Mouse (Mus musculus): ENCODE data around the gene Klk15.
"Not testable (repeated sequence)": the region's sequence is repeated elsewhere in the genome, so short reads cannot be mapped to it uniquely, and the experiment has no call there.

The Klk15 gene

DNA sequence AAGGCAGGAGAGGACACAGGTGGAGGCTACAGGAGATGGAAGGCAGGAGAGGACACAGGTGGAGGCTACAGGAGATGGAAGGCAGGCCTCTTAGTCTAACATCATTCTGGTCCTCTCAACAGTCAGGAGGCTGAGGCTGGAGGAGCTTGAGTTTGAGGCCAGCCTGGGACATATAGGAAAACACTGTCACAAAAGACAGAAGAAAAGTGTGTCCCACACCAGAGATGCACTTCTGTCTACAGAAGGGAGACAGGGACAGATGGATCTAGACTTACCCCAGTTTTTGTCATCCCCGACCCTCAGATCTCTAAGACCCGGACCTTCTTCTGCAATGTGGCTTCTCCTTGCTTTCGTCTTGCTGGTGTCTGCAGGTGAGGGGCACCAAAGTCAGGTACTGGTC is at the start of gene Klk15:
TSS of gene Klk15 (plus strand) at position 301 of the 400 bp plus-strand sequence.
- no peak for DNase-seq (ENCODE audit: low spot score)

DNA sequence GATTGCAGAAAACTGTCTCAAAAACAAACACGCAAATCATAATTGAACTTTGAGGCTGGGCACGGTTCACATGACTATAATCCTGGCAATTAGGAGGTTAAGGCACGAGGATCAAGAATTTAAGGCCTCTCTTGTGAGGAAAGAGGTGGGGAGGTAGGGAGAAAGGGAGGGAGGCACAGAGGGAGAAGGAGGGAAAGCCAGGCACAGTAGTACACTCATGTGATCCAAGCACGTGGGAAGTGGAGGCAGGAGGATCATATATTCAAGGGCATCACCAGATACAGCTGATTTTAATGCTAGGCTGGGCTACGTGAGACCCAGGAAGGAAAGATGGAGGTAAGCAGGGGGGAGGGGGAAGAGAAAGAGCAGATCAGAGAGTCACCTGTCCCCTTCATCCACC is 42.2 kb upstream of the Klk15 start:
- no peak for DNase-seq (ENCODE audit: low spot score)

DNA sequence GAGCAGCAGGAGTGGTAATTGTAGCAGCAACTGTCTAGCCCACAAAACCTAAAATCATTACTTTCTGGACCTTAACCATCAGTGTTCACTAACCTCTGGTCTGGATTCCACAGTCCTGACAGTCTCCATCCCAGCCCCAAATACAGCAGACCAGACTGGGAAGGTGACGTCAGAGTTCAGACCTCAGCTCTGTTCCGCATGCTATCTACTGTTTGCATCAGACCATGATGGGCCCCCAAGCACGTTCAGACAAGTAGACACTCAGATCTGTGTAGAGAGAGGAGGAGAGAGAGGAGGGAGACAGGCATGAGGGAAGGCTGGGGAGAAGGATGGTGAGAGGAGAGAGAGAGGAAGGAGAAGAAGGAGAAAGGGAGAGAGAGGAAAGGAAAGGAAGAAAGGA is 41.8 kb upstream of the Klk15 start:
- no peak for DNase-seq (ENCODE audit: low spot score)

DNA sequence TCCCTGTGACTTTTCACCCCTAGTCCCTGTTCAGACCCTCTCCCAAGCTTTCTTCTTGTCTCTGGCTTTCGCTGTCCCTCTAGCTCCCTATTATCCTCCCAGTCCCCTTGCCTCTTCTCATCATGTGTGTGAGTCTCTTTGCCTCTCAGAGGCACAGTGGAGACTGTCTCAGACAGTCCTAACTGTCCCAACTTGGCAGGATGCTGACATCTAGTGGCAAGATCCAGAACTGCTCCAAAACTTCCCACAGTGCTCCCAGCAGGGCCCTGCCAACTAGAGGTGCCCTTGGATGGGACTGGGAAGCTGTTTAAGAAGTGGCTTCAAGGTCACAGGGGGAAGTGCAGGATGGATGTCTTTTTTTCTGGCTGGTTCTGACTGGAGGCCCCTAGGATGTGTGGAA is 38.7 kb upstream of the Klk15 start:
- peak; percentile 67 for DNase-seq (ENCODE audit: low spot score)

DNA sequence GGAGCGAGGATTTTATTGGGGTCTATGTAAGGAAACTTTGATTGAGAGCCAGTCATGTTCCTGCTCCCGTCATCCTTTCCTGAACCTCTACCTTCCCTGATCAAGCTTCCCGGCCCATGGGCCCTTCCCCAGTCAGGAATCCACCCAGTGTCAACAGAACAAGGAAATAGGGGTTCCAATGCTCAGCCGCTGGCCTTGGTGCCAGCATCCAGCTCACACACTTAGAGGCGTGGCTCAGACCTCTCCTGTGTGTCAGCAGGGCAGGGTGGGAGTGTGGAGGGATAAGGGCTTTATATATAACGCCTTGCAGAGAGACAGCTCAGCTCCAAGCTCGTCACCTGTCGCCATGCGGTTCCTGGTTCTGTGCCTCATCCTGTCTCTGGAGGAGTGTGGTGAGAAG is 18.7 kb upstream of the Klk15 start:
- DNase-seq (ENCODE audit: low spot score): no peak

DNA sequence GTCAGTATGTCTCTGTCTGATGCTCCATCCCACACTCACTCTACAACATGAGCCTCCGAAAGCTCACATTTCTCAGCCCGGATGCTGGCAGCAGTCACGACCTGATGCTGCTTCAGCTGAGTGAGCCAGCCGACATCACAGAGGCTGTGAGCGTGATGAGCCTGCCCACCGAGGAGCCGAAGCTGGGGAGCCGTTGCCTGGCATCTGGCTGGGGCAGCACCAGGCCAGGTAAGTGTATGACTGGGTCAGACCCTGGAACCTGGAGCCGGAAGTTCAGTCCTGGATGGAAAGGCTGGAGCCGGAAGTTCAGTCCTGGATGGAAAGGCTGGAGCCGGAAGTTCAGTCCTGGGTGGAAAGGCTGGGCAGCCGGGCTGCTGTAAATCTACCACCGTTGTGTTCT is 15.1 kb upstream of the Klk15 start:
- no peak for DNase-seq (ENCODE audit: low spot score)

DNA sequence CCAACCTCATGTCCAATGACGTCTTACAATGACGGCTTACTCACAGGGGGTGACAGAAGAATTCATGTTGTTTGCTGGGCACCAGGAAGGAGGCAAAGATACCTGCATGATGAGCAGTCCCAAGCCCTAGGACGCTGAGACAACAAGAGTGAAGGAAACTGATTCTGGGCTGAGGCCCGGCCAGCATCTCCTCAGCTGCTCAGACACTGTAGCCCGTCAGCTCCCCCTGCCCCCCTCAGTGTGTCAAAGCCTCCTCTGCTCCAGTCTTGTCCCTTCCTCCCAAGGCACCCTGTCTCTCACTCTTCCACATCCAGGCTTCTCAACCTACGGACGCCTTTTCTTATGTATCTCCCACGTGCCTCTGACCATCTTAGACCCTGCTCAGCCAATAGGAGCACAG is 14.7 kb upstream of the Klk15 start:
- DNase-seq (ENCODE audit: low spot score): no peak

DNA sequence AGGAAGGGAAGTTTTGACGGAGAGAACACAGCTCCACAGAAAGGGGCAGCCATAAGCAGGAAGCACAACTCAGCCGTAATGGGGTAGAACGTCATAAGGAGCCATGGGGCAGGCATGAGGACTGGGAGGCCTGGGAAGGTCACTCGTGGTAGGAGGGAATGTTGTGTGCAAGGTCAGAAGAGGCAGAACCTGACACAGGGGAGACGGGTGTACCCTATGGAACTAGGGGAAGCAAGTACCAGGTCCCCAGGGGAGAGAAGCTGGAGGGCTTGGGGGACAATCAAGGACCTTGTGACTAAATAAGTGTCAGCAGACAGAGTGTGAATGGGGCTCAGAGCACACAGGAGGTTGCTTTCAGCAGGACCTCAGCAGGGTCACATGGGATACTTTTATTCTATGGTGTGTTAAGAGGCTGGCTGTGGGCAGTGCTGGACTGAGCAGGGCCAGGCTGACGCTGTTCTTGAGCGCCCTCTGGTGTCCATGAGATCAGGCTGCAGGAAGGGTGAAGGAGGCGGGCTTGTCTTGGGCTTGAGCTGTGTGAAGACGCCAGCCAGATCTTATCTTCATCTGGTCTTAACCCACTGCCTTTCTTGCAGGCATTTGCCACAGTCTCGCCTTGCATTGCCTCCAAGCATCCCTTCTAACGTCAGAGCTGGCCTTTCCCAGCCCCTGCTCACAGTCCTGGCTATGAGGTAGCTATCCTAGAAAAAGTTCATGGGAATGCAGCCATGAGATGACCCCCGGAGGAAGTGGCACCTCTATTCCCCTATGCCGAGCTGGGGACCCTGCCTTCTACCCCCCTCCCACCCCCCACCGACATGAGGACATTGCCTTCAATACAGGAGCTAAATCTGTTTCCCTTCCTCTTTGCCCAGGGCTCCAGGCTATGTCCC is 13.7 kb upstream of the Klk15 start:
- peak; percentile 32 for DNase-seq (ENCODE audit: low spot score)

DNA sequence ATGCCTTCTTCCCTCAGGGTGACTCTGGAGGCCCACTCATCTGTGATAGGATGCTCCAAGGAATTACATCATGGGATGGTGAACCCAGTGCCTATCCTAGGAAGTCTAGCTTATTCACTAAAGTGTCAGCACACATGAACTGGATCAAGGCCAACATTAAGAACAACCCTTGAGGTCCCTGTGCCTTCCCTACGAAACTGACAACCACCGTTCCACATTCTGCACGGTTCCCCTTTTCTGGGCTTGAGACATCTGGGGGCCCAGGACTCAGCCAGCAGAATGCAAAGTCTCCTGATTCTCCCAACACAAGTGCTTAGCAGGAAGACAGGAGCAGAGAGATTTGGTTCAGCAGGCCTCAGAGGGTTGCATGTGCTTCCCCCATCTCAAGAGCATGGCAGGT is 13.0 kb upstream of the Klk15 start:
- no peak for DNase-seq (ENCODE audit: low spot score)

DNA sequence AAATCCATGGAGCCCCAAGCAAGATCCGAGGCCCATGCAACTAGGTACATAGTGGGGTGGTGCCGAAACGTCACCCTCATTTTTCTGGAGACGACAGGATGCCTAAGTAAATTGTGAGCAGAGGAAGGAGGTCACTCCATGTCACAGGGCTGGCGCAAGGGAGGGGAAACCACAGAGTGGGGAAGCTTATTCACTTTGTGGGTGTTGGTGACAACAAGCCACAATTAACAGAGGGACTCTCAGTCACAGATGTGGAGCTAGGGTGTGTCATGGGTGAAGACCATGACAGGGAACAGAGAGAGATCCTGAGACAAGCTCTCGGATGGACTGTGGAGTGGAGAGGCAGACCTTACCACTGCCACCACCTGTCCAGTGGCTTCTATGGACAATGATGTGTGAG is 12.5 kb upstream of the Klk15 start:
- no peak for DNase-seq (ENCODE audit: low spot score)

DNA sequence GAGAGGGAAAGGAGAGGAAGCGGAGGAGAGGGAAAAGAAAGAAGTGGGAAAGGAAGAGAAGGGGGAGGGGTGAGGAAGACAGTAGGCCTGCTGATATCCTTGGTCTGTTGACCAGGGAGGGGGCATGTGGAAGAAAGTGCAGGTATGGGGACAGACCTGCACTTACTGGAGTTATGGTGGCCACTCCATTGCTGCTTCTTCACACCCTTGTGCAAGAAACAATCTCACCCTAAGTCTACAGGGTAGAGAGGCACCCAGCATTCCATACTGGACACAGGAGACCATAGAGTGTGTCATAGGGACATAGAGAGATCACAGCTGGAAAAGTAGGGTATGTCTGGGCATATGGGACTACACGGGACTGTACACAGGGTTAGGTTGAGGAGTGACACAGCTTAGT is 11.6 kb upstream of the Klk15 start:
- DNase-seq (ENCODE audit: low spot score): no peak

DNA sequence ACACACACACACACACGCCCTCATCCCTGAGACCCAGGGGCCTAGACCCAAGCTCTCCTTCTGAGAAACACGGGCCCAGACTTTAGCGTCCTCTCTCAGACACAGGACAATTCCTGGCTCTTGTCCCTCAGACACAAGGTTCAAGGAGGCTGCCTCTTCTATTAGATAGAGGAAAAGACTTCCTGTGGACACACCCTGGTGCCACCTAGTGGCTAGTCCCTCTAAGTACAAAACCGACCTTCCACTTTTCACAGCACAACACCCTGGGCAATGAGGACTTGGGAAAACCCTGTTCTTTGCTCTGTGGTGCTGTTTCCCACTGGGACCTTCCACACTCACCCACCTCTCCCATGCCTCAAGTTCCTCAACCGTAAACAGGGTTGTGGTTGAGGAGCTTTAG is 7.6 kb upstream of the Klk15 start:
- no peak for DNase-seq (ENCODE audit: low spot score)

DNA sequence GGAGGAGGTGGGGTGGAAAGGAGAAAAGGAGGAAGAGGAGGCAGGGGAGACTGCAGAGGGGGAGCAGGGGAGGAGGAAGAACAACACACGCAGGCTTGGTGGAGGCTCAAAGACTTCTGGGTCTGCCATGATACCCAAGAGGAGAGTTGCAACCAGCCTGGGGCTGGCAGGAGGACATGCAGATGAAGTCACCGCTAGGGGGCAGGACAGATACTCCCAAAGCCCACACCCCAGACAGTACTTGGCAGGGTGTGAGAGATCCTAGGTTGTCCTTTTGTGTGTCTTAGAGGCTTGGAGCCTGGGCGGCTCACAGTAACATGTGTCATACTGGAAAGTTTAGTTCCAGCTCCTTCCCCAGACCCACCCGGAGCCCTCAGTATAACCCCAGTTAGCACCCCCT is 5.0 kb upstream of the Klk15 start:
- no peak for DNase-seq (ENCODE audit: low spot score)

DNA sequence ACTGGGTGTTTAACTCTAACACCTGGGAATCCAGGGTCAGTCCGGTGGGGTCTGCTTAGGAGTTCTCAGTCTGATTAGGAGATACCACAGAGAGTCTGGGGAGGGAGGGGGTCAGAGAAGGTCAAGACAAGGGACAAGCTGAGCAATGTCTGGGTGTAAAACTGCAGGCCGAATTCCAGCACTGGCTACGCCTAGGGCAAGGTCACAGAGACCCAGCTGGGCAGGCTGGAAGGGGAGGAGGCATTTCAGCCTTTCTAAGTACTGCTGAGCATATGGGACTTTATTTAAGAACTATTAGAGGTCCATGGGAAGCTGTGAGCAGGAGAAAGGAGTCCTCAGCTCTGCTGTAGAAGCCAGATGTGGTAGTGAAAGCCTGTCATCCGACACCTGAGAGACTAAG is 1.2 kb upstream of the Klk15 start:
- DNase-seq (ENCODE audit: low spot score): no peak

DNA sequence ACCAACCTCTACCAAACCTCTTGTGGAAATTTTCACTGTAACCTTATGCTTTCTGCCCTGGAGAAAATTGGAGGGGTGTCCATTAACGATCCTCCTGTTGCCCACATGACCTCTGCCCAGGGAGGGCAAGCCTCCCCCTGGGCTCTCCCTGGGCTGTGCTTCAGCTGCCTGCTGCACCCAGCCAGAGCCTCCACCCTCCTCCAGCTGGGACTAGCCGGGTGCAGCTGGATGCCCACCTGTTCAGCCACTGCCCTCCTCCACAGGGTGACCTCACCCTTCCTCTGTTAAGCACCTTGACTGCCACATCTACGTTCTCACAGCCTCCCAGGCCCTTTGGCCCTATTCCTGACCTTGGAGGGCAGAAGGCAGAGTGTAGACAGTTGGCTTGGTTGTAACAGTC is 1.2 kb downstream of the Klk15 start:
- DNase-seq (ENCODE audit: low spot score): no peak

DNA sequence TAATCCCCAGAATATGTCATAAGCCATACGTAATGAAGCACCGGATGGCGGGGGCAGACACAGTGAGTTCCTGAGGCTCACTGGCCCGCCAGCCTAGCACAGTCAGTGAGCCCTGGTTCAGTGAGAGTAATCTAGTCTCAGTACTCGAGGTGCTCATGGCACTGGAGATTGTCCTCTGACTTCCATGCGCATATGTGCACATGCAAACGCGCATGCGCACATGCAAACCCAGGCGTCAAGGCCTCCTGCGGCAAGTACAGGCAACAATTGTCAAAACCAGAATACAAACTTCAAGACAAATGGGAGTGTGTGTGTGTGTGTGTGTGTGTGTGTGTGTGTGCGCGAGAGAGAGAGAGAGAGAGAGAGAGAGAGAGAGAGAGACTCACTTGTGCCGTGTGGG is 3.0 kb downstream of the Klk15 start:
- no peak for DNase-seq (ENCODE audit: low spot score)

DNA sequence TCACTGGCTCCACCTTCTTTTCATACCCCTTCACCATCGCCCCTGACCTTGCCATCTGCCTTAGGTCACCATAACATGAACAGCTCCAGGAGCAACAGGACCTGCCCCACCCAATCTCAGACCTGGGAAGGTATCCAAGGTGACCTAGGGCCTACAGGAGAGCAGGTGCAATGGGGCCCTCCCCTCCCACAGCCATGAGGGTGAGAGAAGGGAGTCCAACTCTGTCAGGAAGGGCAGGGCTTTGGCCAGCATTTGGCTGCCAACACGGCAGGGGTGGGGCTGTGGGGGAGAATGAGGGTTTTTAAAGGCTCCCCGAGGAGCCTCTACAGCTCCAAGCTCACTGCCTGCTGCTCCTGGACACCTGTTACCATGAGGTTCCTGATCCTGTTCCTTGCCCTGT is 8.8 kb downstream of the Klk15 start:
- not testable (repeated sequence) for DNase-seq (ENCODE audit: low spot score)

DNA sequence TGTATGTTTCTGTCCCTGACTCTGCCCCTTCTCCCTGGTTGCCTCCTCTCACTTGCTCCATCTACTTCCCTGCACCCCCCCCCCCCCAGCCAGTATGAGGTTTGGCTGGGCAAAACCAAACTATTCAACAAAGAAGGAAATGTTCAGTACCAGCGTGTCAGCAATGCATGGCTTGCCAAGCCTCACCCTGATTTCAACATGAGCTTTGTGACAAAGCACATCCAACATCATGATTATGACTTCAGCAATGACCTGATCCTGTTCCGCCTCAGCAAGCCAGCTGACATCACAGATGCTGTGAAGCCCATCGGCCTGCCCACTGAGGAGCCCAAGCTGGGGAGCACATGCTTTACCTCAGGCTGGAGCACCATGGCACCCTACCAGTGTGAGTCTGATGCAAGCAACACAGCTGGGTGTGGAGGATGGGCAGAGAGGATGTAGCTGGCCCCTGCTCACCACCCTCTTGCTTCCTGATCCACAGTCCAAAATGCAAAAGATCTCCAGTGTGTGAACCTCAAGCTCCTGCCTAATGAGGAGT is 11.3 kb downstream of the Klk15 start:
- no peak for DNase-seq (ENCODE audit: low spot score)

DNA sequence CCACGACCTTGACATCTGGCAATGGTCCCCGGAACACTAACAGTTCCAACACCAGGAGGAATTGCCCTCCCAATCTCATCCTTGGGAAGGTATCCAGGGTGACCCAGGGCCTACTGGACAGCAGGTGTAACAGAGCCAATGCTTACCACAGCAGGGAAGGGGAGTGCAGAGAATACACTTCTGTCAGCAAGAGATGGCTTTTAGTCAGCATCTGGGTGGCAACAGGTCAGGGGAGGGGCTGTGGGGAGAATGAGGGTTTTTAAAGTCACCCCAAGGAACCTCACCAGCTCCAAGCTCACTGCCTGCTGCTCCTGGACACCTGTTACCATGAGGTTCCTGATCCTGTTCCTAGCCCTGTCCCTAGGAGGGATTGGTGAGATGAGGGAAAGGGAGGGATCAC is 16.8 kb downstream of the Klk15 start, which contains the start of gene Klk1b8:
TSS of gene Klk1b8 (plus strand) at position 301 of the 400 bp plus-strand sequence.
- no peak for DNase-seq (ENCODE audit: low spot score)

DNA sequence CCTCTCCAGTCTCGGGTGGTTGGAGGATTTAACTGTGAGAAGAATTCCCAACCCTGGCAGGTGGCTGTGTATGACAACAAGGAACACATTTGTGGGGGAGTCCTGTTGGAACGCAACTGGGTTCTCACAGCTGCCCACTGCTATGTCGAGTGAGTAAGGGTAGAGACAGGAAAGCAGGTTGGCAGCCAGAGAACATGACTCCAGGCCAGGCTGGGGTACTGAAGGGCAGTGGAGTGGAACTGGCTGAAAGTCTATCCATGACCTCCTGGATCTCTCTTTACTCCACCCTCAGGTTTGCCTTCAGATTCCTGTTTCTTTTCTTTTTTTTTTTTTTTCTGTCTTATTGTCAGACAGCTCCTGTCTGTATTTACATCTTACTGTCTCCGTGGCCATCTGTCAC is 19.2 kb downstream of the Klk15 start:
- no peak for DNase-seq (ENCODE audit: low spot score)

DNA sequence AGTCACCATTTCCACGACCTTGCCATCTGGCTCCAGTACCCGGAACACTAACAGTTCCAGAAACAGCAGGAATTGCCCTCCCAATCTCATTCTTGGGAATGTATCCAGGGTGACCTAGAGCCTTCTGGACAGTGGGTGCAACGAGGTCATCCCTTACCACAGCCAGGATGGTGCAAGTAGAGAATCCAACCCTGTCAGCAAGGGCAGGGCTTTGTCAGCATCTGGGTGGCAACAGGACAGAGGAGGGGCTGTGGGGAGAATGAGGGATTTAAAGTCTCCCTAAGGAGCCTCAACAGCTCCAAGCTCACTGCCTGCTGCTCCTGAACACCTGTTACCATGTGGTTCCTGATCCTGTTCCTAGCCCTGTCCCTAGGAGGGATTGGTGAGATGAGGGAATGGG is 32.9 kb downstream of the Klk15 start, which contains the start of gene Klk1b1:
TSS of gene Klk1b1 (plus strand) at position 301 of the 400 bp plus-strand sequence.
- DNase-seq (ENCODE audit: low spot score): no peak

DNA sequence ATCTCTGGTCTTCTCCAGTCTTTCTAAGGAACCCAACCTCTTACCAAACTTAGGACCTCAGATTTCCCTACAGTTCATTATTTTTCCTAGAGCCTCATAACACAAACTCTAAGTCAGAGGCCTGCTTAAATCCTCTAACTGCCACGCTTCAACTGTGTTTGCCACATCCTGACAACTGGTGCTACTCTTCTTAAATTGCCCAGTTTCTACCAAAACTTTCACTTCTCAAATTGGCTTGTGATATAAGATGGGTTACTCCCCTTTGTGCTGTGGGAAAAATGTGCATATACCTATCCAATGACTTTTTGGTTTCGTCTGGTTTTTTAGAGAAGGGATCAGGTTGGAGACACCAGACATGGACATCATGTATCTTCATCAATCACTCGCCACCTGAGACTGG is 33.5 kb downstream of the Klk15 start:
- DNase-seq (ENCODE audit: low spot score): no peak

DNA sequence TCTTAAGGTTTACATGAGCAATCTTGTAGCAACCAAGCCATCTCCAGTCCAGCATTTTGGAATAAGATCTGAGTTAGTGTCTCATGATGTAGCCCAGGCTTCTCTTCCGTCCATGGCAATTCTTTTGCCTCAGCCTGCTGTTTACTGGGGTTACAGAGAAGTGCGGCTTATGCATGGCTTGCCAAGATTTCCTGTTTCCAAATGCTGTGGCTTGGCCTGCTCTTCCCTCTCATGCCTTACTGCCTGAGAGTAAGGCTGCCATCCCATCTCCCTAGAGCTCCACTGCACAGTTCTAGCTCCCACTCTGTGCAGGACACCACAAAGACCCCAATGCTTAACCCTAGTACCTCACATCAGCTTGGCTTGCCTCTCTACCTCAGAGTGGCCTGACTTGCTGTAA is 34.1 kb downstream of the Klk15 start:
- no peak for DNase-seq (ENCODE audit: low spot score)

DNA sequence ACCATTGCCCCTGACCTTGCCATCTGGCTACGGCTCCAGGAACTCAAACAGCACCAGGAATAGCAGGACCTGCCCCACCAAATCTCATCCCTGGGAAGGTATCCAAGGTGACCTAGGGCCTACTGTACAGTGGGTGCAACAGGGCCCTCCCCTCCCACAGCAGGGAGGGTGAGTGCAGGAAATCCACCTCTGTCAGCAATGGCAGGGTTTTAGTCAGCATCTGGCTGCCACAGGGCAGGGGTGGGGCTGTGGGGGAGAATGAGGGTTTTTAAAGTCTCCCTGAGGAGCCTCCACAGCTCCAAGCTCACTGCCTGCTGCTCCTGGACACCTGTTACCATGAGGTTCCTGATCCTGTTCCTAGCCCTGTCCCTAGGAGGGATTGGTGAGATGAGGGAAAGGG is 42.2 kb downstream of the Klk15 start, which contains the start of gene Klk1b9:
TSS of gene Klk1b9 (plus strand) at position 301 of the 400 bp plus-strand sequence.
- DNase-seq (ENCODE audit: low spot score): not testable (repeated sequence)
